Mouse (Mus musculus) hindbrain, embryonic 11.5 days (tissue): ENCODE results near the gene Thrsp. TPM values are rescaled to one million over a fixed set of nuclear protein-coding genes. Genes with fewer than 3 reads are reported as not detected.
"Not testable (repeated sequence)": the region's sequence is repeated elsewhere in the genome, so short reads cannot be mapped to it uniquely, and the experiment has no call there.

Experiments
- ATAC-seq: fragments of 200-750 bp; cut with Nextera tagmentation; 2 replicates; pipeline ENCODE4 v1.8.0; 2017; ENCODE audit warnings: mild to moderate bottlenecking, moderate TSS enrichment, moderate library complexity; ENCODE audit not compliant: low FRiP score
- DNase-seq: peaks from one replicate; pipeline ENCODE4 v3.0.0-alpha.2; 2015; ENCODE audit warnings: low spot score
- H3K27ac ChIP-seq: fragments of 300-500 bp; sonication (generic); 2 replicates; pipeline ENCODE4 v1.5.1; 2014; ENCODE audit warnings: mild to moderate bottlenecking, low read depth, low read length
- H3K27me3 ChIP-seq: fragments of 300-500 bp; sonication (generic); 2 replicates; pipeline ENCODE4 v1.6.1; 2014; ENCODE audit warnings: mild to moderate bottlenecking, low read length, moderate library complexity, mixed read lengths; ENCODE audit not compliant: control insufficient read depth, insufficient read depth
- H3K36me3 ChIP-seq: fragments of 300-500 bp; sonication (generic); 2 replicates; pipeline ENCODE4 v1.6.1; 2014; ENCODE audit warnings: mild to moderate bottlenecking, low read length, moderate library complexity, mixed read lengths; ENCODE audit not compliant: control insufficient read depth, insufficient read depth
- H3K4me1 ChIP-seq: fragments of 300-500 bp; sonication (generic); replicated peaks from 2 replicates; pipeline ENCODE4 v1.6.1; 2014; ENCODE audit warnings: low read length, mixed read lengths; ENCODE audit not compliant: control insufficient read depth, insufficient read depth
- H3K4me2 ChIP-seq: fragments of 300-500 bp; sonication (generic); replicated peaks from 2 replicates; pipeline ENCODE4 v1.6.1; 2014; ENCODE audit warnings: mild to moderate bottlenecking, low read depth, low read length
- H3K4me3 ChIP-seq: fragments of 300-500 bp; sonication (generic); 2 replicates; pipeline ENCODE4 v1.5.1; 2014; ENCODE audit warnings: low read depth, low read length
- H3K9ac ChIP-seq: fragments of 300-500 bp; sonication (generic); 2 replicates; pipeline ENCODE4 v1.6.1; 2014; ENCODE audit warnings: low read depth, low read length
- H3K9me3 ChIP-seq: fragments of 300-500 bp; sonication (generic); 2 replicates; pipeline ENCODE4 v1.6.1; 2016; ENCODE audit warnings: low read length; ENCODE audit not compliant: control insufficient read depth
- WGBS: fragments of 180-500 bp; shearing (Covaris S2); extraction: QIAGEN DNeasy Blood & Tissue Kit; methylation state at CpG from one replicate; pipeline ENCODE4 v1.1.7; 2014; 5-methylcytosine and 5-hydroxymethylcytosine counted together
- polyA plus RNA-seq: library from polyadenylated mRNA; unstranded; fragments of >200 nt; fragmentation: Nextera tagmentation; extraction: Ambion mirVana; gene quantifications from 2 replicates; pipeline ENCODE4 v1.2.1, GENCODE M21; 2014

Thrsp gene
- 0.17 and 0.35 TPM in 2 replicates for polyA plus RNA-seq

- H3K9ac ChIP-seq, result no peak within 1 kb of the TSS
- no peaks in the 10 kb centered on the region for H3K4me1 ChIP-seq
- H3K36me3 ChIP-seq, result no peaks in the 10 kb centered on the region
- no peak within 1 kb of the TSS for H3K27ac ChIP-seq
- no peaks in the 10 kb centered on the region for H3K9me3 ChIP-seq
- no peak for DNase-seq
- H3K4me2 ChIP-seq, result no peak within 1 kb of the TSS
- H3K4me3 ChIP-seq, result no peak within 1 kb of the TSS
- H3K27me3 ChIP-seq, result no peaks in the 10 kb centered on the region
- ATAC-seq, result no peak
- 81% methylated on average over 25 of the region's 25 CpGs for WGBS
Measured at GRCm38 (mm10) chr7:97416906-97417777, at the start of gene Thrsp. Thrsp (minus strand) TSS chr7:97417730.

GRCm38 (mm10) chr7:97455577-97455976, 38.0 kb upstream of the Thrsp start:
- 76% methylated on average over 3 of the region's 3 CpGs for WGBS
- H3K27me3 ChIP-seq, result peaks cover 2% of the 10 kb centered on the region; the same call in 1 of the 2 replicates
- H3K4me1 ChIP-seq, result no peaks in the 10 kb centered on the region
- no peak overlapping the region for H3K4me2 ChIP-seq
- H3K27ac ChIP-seq, result no peak overlapping the region
- no peak overlapping the region for H3K9ac ChIP-seq
- H3K9me3 ChIP-seq, result no peaks in the 10 kb centered on the region
- DNase-seq (no peak), ATAC-seq (no peak)
- no peak overlapping the region for H3K4me3 ChIP-seq
- H3K36me3 ChIP-seq, result no peaks in the 10 kb centered on the region

GRCm38 (mm10) chr7:97454795-97455194, 37.3 kb upstream of the Thrsp start:
- H3K36me3 ChIP-seq, result no peaks in the 10 kb centered on the region
- no peak overlapping the region for H3K4me3 ChIP-seq
- no peak overlapping the region for H3K27ac ChIP-seq
- H3K9me3 ChIP-seq, result no peaks in the 10 kb centered on the region
- no peaks in the 10 kb centered on the region for H3K4me1 ChIP-seq
- H3K9ac ChIP-seq, result no peak overlapping the region
- no peak overlapping the region for H3K4me2 ChIP-seq
- H3K27me3 ChIP-seq, result peaks cover 2% of the 10 kb centered on the region; the same call in 1 of the 2 replicates
- 94% methylated on average over 10 of the region's 10 CpGs for WGBS
- DNase-seq (no peak), ATAC-seq (no peak)

GRCm38 (mm10) chr7:97453141-97453921, 35.8 kb upstream of the Thrsp start:
- H3K36me3 ChIP-seq, result no peaks in the 10 kb centered on the region
- H3K27me3 ChIP-seq, result peaks cover 2% of the 10 kb centered on the region; the same call in 1 of the 2 replicates
- H3K4me3 ChIP-seq, result peak overlapping the region; percentile 23
- DNase-seq (peak; percentile 19), ATAC-seq (no peak)
- peak overlapping the region; percentile 57 for H3K4me2 ChIP-seq
- 12% methylated on average over 27 of the region's 27 CpGs for WGBS
- no peak overlapping the region for H3K27ac ChIP-seq
- no peaks in the 10 kb centered on the region for H3K9me3 ChIP-seq
- H3K4me1 ChIP-seq, result no peaks in the 10 kb centered on the region
- H3K9ac ChIP-seq, result peak overlapping the region; percentile 50; the same call in 1 of the 2 replicates

- Histone ChIP-seq H3K4me2 (no peak overlapping the region), H3K27ac (no peak overlapping the region), H3K27me3 (peaks cover 2% of the 10 kb centered on the region; the same call in 1 of the 2 replicates), H3K36me3 (no peaks in the 10 kb centered on the region), H3K9ac (no peak overlapping the region), H3K9me3 (no peaks in the 10 kb centered on the region), H3K4me3 (no peak overlapping the region), H3K4me1 (no peaks in the 10 kb centered on the region)
- ATAC-seq (no peak), DNase-seq (no peak)
- WGBS, result 76% methylated on average over 6 of the region's 6 CpGs
Measured at GRCm38 (mm10) chr7:97452196-97452595, 34.7 kb upstream of the Thrsp start.

DNA sequence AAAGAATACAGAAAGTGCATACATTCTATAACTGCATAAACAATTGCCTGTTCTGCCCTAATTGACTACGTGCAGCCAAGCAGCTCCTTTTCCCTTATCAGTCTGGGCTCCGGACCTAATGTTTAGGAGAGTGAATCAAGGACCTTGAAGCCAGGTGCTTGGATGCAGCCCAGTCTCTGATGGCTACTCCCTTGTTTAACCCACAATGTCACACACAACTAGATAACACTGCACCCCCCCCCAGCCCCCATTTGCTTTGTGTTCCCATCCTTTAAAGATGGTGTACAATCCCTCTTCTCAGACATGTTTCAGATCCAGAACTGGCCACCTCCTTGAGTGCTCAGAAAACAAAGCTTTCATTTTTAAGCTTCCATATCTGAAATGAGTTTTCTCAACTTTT, 33.5 kb upstream of the Thrsp start, which contains the start of gene Kctd14:
Gene Kctd14 (plus strand): TSS at position 301 of the 400 bp plus-strand sequence.
- not testable (repeated sequence) for H3K27me3 ChIP-seq, H3K4me2 ChIP-seq, ATAC-seq, H3K27ac ChIP-seq, H3K4me3 ChIP-seq, H3K4me1 ChIP-seq, H3K9ac ChIP-seq, DNase-seq, H3K36me3 ChIP-seq, H3K9me3 ChIP-seq
- WGBS, result 88% methylated on average over 2 of the region's 2 CpGs

DNA sequence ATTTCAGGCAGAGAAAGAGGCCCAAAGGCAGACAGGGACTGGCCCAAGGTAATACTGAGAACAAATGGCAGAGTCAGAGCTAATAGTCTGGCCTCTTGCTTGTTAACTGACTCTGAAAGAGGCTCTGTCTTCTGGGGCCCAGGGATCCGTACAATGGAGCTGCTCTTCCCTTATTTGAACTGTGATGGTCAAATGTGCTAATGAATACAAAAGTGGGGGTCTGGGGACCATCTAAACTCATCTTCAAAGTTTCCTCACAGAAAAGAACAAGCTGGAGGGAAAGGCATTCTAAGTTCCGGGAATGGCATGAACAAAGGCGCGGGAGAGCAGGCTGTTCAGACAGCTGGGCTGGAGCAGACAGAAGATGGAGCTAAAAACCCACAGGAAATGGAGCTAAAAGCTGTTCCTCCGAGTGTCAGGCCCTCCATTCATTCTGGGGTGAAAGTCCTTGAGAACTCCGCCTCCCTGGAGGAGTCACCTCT, 29.6 kb upstream of the Thrsp start:
- Histone ChIP-seq H3K4me1 (no peaks in the 10 kb centered on the region), H3K27me3 (no peaks in the 10 kb centered on the region), H3K27ac (no peak overlapping the region), H3K4me3 (no peak overlapping the region), H3K36me3 (no peaks in the 10 kb centered on the region), H3K9ac (no peak overlapping the region), H3K4me2 (no peak overlapping the region), H3K9me3 (no peaks in the 10 kb centered on the region)
- 65% methylated on average over 6 of the region's 6 CpGs for WGBS
- no peak for DNase-seq
- ATAC-seq, result 0 out of 2 replicates have a peak, but pooled peaks have one; percentile 57

GRCm38 (mm10) chr7:97446171-97446925, 28.8 kb upstream of the Thrsp start:
- 56% methylated on average over 6 of the region's 6 CpGs for WGBS
- Histone ChIP-seq H3K4me1 (no peaks in the 10 kb centered on the region), H3K4me2 (no peak overlapping the region), H3K9me3 (no peaks in the 10 kb centered on the region), H3K27ac (no peak overlapping the region), H3K4me3 (no peak overlapping the region), H3K36me3 (no peaks in the 10 kb centered on the region), H3K27me3 (no peaks in the 10 kb centered on the region), H3K9ac (no peak overlapping the region)
- ATAC-seq, result peak; percentile 63
- peak; percentile 18 for DNase-seq
